Mouse (Mus musculus) bone marrow macrophage, adult 2 months (primary cell): ENCODE data around the gene Eif4ebp2.

Source experiments
- CTCF ChIP-seq: IDR thresholded peaks from 2 replicates; pipeline ENCODE4 v1.5.1; 2012; ENCODE audit warnings: low read depth, mild to moderate bottlenecking, low read length, moderate library complexity
- POLR2A ChIP-seq: IDR thresholded peaks from 2 replicates; pipeline ENCODE4 v1.6.1; 2012; ENCODE audit warnings: mild to moderate bottlenecking, low read depth, low read length, borderline replicate concordance

GRCm38 (mm10) chr10:61476440-61477165, 24.1 kb upstream of the Eif4ebp2 start:
- TF ChIP-seq POLR2A (no peak), CTCF (no peak)
